Mouse (Mus musculus): ENCODE measurements around the gene Nr2f2. TPM values are rescaled to one million over a fixed set of nuclear protein-coding genes. Genes with fewer than 3 reads are reported as not detected.

Nr2f2 gene
- polyA plus RNA-seq (2014; fragmentation: Illumina TruSeq; extraction: RNeasy Lipid Tissue Mini Kit (QIAGEN cat#74804); ENCODE audit: low read depth, low replicate concordance): 233 TPM

DNA sequence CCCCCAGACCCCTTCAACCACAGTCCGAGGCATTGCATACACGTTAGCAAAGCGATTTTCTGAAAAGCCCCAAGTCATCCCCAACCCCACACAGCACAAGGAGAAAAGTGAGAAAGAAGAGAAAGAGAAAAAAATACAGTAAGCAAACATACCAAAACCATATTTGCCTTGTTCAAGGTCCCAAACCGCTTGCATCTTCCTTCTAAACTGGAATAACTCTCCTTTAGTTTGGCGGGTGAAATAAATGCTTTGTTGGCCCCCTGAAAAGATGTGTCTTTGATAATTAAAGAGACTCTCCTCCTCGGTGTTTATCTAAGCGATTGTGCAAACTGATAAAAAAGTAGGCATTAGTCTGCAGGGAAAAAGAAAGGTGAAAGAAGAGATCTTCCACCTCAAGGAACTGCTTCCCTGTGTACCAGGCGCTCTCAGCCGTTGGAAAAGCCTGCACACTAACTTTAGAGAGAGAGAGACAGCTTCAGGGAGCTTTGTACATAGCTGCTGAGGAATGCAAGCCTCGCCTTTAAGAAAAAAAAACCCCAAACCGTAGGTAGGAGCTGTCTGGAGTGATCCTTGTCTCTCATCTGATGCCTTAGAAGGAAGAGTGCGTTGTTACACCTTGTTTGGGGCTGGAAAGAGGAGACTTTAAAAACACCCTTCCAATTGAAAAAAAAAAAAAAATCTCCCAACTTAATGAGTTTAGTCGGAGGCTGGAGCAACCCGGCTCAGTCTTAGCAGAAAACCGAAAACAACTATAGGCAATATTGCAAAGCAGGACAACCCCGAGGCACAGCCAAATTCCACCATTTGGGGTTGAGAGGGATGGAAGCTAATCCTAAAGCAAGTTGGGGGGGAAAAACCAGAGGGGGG is at the start of gene Nr2f2:
Nr2f2 (minus strand) TSS at position 795 of the 867 bp plus-strand sequence.

Data from kidney, adult 10 weeks (tissue).